Mouse (Mus musculus): ENCODE data around the gene Rnf217.

Rnf217 gene

GRCm38 (mm10) chr10:31609066-31609961 lies at the start of gene Rnf217:
Gene Rnf217 (minus strand): TSS chr10:31609184.
- peak; percentile 48 to 74 for DNase-seq

GRCm38 (mm10) chr10:31647270-31647669 lies 38.3 kb upstream of the Rnf217 start:
- DNase-seq, result no peak

- no peak for DNase-seq
These were observed 37.1 kb upstream of the Rnf217 start for GRCm38 (mm10) chr10:31646083-31646482.

GRCm38 (mm10) chr10:31635098-31635497 lies 26.1 kb upstream of the Rnf217 start:
- DNase-seq, result no peak

GRCm38 (mm10) chr10:31632005-31632404 lies 23.0 kb upstream of the Rnf217 start:
- no peak for DNase-seq

GRCm38 (mm10) chr10:31615355-31615754 lies 6.4 kb upstream of the Rnf217 start:
- DNase-seq, result no peak

GRCm38 (mm10) chr10:31614111-31614510 lies 5.1 kb upstream of the Rnf217 start:
- DNase-seq, result no peak

GRCm38 (mm10) chr10:31608441-31609065 lies 431 bp downstream of the Rnf217 start:
- DNase-seq, result peak; percentile 29 to 56

- DNase-seq, result no peak
These were observed 1.8 kb downstream of the Rnf217 start for GRCm38 (mm10) chr10:31606981-31607867.

GRCm38 (mm10) chr10:31603855-31604254 lies 5.1 kb downstream of the Rnf217 start:
- no peak for DNase-seq

GRCm38 (mm10) chr10:31600116-31600515 lies 8.9 kb downstream of the Rnf217 start:
- no peak for DNase-seq

GRCm38 (mm10) chr10:31597886-31598285 lies 11.1 kb downstream of the Rnf217 start:
- DNase-seq, result no peak

GRCm38 (mm10) chr10:31596804-31597203 lies 12.2 kb downstream of the Rnf217 start:
- no peak for DNase-seq

GRCm38 (mm10) chr10:31595326-31595725 lies 13.7 kb downstream of the Rnf217 start:
- DNase-seq, result no peak

GRCm38 (mm10) chr10:31592741-31593524 lies 16.1 kb downstream of the Rnf217 start:
- DNase-seq, result no peak

- DNase-seq, result no peak
These were observed 16.8 kb downstream of the Rnf217 start for GRCm38 (mm10) chr10:31592095-31592740.

- no peak for DNase-seq
These were observed 28.3 kb downstream of the Rnf217 start for GRCm38 (mm10) chr10:31580722-31581121.

- DNase-seq, result no peak
These were observed 28.9 kb downstream of the Rnf217 start for GRCm38 (mm10) chr10:31580073-31580472.

GRCm38 (mm10) chr10:31573267-31573666 lies 35.7 kb downstream of the Rnf217 start:
- no peak for DNase-seq

- no peak for DNase-seq
These were observed 51.7 kb downstream of the Rnf217 start for GRCm38 (mm10) chr10:31557311-31557710.

GRCm38 (mm10) chr10:31555433-31555960 lies 53.5 kb downstream of the Rnf217 start:
- no peak for DNase-seq
